Mouse (Mus musculus): ENCODE results near the gene Pcdh15.
A peak's percentile ranks its signal among the peaks of the same experiment; 100 is the strongest.

Gene Pcdh15

GRCm38 (mm10) chr10:73984057-73984456, 884.9 kb downstream of the Pcdh15 start:
- DNase-seq: no peak

GRCm38 (mm10) chr10:74008836-74009235, 909.7 kb downstream of the Pcdh15 start:
- DNase-seq: peak; percentile 89 to 90

GRCm38 (mm10) chr10:74023091-74023490, 923.9 kb downstream of the Pcdh15 start:
- DNase-seq: peak; percentile 27 to 57

GRCm38 (mm10) chr10:74053059-74053458, 953.9 kb downstream of the Pcdh15 start:
- peak; percentile 7 to 48 for DNase-seq

GRCm38 (mm10) chr10:74086653-74087052, 987.5 kb downstream of the Pcdh15 start:
- DNase-seq: no peak

GRCm38 (mm10) chr10:74098296-74098695, 999.2 kb downstream of the Pcdh15 start:
- DNase-seq: no peak

GRCm38 (mm10) chr10:74114107-74114506, 1015.0 kb downstream of the Pcdh15 start:
- peak in 1 of 2 experiments; percentile 6 for DNase-seq

GRCm38 (mm10) chr10:74116817-74117216, 1017.7 kb downstream of the Pcdh15 start:
- no peak for DNase-seq

- no peak for DNase-seq
Measured at GRCm38 (mm10) chr10:74123421-74123820, 1024.3 kb downstream of the Pcdh15 start.

- DNase-seq: no peak
Measured at GRCm38 (mm10) chr10:74129192-74129591, 1030.0 kb downstream of the Pcdh15 start.

GRCm38 (mm10) chr10:74129665-74130064, 1030.5 kb downstream of the Pcdh15 start:
- no peak for DNase-seq

GRCm38 (mm10) chr10:74130805-74131204, 1031.7 kb downstream of the Pcdh15 start:
- DNase-seq: no peak

- no peak for DNase-seq
Measured at GRCm38 (mm10) chr10:74147966-74148365, 1048.8 kb downstream of the Pcdh15 start.

GRCm38 (mm10) chr10:74181921-74182320, 1082.8 kb downstream of the Pcdh15 start:
- DNase-seq: no peak

GRCm38 (mm10) chr10:74203650-74204049, 1104.5 kb downstream of the Pcdh15 start:
- DNase-seq: peak; percentile 12 to 46

- DNase-seq: no peak
Measured at GRCm38 (mm10) chr10:74217268-74217667, 1118.1 kb downstream of the Pcdh15 start.

GRCm38 (mm10) chr10:74220439-74220838, 1121.3 kb downstream of the Pcdh15 start:
- no peak for DNase-seq

GRCm38 (mm10) chr10:74257716-74258446, 1158.7 kb downstream of the Pcdh15 start:
- no peak for DNase-seq

- DNase-seq: no peak
Measured at GRCm38 (mm10) chr10:74258639-74259038, 1159.5 kb downstream of the Pcdh15 start.

- no peak for DNase-seq
Measured at GRCm38 (mm10) chr10:74269637-74270269, 1170.6 kb downstream of the Pcdh15 start.

GRCm38 (mm10) chr10:74270894-74271293, 1171.8 kb downstream of the Pcdh15 start:
- DNase-seq: no peak

- DNase-seq: peak in 1 of 2 experiments; percentile 11
Measured at GRCm38 (mm10) chr10:74304120-74304519, 1205.0 kb downstream of the Pcdh15 start.

GRCm38 (mm10) chr10:74305439-74306158, 1206.5 kb downstream of the Pcdh15 start:
- no peak for DNase-seq

GRCm38 (mm10) chr10:74307035-74307434, 1207.9 kb downstream of the Pcdh15 start:
- DNase-seq: no peak
